Mouse (Mus musculus): ENCODE measurements at regions not wholly inside any gene's neighbourhood (a gene's known extent, or its start where the extent isn't known, plus 50 kb on each side); places are given as distances from the start of the nearest gene placed in this dataset.

GRCm38 (mm10) chr8:93591608-93592301 lies 56.1 kb upstream of the Ces5a start:
- DNase-seq: peak; percentile 91

GRCm38 (mm10) chr8:93592302-93592651 lies 56.6 kb upstream of the Ces5a start:
- DNase-seq: no peak

- DNase-seq: peak; percentile 23
Measured at GRCm38 (mm10) chr8:93598613-93599121, 63.0 kb upstream of the Ces5a start.

- no peak for DNase-seq
Measured at GRCm38 (mm10) chr8:93599306-93599705, 63.7 kb upstream of the Ces5a start.

DNA sequence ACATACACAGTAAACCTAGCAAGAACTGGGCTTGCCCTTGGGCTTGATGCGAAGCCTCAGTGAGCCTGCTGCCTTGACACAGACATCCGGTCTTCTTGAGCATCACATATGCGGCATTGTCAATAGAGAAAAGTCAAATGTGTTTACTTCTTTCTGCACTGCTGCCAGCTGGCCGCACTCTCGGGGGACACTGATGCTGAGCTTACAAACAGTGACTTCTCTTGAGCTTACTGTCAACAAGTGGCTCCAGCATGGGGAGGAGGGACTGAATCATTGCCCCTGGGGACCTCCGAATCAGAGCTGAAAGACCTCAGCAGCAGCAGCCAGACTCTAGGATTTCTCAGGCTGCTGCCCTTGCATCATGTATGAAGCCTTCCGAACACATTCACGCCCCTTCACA lies 64.1 kb upstream of the Ces5a start:
- DNase-seq: no peak

GRCm38 (mm10) chr8:93626807-93627526 lies 91.3 kb upstream of the Ces5a start:
- DNase-seq: peak; percentile 12

DNA sequence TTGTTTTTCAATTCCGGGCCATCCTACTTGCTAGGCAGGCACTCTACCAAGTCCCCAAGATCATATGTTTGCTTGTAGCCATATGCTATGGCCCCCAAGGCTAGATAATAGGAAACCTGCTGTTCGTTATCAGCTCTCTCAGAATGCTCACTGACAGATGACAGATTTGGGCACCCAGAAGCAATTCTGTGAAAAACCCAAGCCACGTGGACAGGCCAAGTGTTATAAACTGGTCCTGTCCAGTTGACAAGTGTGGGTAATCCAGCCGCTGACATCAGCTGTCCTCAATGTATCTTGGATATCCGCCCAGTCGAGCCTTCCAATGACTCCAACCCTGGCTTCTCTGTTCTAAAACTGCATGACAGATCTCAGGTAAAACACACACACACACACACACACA lies 92.0 kb upstream of the Ces5a start:
- DNase-seq: no peak

DNA sequence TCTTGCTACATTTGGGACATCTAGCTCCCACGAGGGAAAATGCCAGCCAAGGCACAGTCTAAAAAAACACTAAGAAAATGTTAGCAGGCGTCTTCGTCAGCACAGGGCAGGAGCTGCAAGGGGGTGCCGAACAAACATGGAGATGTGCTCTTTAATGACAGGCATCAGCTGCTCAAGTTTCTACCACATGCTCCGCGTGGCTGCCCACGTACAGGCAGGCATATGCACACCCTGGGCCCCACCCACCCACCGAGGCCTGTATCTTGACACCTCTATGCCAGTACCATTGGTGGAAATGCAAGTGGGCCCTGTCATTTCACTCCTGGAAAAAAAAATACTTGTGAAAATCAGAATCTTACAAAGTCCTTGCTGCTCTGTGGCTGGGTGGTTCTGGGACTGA lies 97.3 kb upstream of the Ces5a start:
- DNase-seq: peak; percentile 8

DNA sequence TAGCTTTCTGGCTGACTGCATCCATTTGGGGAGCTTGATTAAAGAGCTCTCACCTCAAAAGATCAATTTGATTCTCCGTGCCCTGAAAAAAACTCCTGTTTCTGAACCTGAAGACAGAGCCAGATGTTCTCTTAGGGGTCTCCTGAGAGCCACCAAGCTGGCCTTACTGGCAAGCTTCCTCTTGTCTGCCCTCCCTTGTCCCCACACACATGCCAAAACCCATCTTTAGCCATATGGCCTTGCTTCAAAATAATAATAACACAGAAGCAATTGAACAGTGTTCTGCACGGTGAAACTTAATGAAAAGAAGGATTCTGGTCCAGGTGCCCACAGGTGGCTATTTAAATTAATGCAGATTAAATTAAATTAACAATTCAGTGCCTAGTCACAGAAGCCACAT lies 107.1 kb upstream of the Ces5a start:
- no peak for DNase-seq

GRCm38 (mm10) chr8:93643471-93644215 lies 108.0 kb upstream of the Ces5a start:
- DNase-seq: no peak

- DNase-seq: no peak
Measured at GRCm38 (mm10) chr8:93653421-93653820, 117.8 kb upstream of the Ces5a start.

DNA sequence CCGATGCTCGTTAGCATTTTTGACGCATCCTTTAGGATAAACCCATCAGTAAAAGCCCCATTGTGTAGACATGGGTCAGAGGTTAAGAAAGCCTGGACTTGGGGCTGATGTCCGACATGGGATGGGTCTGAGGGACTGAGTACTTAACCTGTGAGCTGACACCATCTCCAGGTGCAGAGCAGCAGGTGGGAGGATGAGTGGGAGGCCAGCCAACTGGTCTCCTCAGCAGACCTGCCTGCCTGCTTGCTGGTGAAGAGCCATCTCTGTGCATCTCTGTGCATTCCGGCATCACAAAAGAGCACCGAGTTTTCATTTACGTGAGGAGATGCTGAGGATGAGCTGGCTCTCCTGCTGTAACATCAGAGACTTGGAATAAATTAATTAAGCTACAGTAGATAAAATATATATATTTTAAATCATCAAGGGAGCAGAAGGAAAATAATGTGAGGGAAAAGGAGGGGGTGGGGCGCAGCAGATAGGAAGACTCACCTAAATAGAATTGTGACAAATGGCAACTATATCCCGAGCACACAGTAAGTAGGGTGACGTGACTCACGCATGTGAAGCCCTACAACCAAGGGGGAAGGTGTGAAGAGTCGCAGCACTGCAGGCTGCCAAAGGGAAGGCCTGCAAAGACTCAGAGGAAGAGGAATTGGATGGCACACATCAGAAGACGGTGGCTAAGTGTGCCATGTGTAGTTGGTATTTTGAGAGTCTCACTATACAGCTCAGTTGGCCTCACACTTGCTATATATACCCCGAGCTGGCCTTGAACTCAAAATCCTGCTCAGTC lies 118.5 kb upstream of the Ces5a start:
- DNase-seq: peak; percentile 73

GRCm38 (mm10) chr8:93655752-93656151 lies 120.1 kb upstream of the Ces5a start:
- DNase-seq: no peak

DNA sequence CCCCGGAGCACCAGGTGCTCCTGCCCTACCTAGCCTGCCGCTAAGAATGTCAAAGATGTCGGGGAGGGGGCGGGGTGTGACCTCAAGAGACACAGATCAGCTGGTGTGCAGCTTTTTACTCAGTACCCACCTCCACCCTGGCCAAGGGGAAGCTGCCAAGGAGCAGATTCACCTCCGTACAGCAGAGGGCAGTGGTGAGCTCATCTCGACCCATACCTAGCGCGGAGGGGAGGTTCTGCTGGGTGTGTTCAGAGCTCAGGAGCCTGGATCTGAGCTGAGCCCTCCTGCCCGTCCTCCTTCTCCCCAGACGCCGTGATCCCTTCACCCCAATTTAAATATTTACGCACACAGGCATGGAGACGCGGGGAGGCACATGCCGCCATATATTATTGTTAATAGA lies 126.1 kb upstream of the Ces5a start:
- peak; percentile 87 for DNase-seq

DNA sequence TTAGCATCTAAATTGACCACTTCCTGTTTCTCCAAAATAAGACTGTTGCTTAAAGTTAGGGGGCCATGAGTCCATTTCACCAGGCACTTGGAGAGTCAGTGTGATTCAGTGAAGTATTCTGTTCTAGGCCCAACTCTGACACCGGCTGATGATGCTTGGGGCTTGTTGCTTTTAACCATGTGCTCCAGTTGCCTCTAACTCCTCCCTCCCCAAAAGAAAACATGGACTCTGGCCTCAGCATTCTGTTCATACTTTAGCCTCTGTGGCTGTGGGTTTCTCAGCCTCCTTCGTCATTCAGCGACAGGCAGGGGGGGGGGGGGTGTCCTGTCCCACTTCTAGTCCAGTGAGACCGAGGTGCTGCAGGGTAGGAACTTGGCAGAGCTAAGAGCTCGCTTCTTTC lies 126.6 kb upstream of the Ces5a start:
- no peak for DNase-seq

DNA sequence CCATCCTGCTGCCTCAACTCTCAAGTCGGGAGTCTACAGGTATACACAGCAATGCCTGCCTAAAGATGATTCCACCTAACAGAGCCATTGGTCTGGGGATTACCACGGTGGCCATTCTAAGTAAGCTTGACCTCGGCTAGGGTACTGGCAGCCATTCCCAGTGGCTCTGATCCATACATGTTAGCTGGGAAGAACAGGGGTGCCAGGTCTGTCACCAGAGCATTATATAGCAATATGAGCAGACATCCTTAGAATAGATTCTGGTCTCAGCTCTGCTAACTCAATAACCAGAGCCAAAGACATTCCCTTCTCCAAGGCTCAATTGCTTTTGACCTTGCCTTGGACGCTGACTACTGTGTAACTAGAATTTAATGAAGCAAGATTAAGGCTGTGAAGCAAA lies 128.2 kb upstream of the Ces5a start:
- DNase-seq: no peak

DNA sequence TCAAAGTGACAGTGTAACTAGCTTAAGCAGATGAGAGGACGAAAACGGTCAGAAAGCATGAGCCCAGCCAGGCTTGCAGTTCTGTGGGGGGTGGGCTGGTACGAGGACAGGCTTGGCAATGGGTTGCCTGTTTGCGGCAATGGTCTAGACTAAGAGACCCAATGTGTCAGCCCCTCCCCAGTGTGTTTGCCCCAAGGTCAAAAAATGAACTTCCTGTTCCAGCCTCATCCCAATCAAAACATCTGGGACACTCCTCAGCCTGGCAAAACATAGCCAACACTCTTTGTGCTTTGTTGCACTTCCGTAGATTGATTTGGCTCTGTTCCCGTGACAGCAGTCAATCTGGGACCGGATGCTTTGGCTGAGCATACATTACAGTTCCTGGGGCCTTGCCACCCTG lies 132.7 kb upstream of the Ces5a start:
- DNase-seq: no peak

DNA sequence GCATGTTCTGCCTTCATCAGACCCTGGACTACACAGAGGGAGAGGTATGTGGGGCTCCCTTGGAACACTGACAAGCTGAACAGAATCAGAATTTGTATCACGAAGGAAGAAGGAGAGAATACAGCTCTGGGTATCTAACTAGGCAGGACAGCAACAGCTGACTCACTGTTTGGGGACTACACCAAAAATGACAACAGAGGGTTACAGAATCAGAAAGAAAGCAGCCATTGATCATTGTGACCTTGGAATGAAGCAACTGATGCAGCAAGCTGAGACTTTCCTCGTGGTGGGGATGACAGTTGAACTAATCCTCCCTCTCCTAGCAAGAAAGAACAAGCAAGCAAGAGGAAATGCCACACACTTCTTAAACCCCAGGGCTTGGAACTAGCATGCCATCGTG lies 135.0 kb upstream of the Gnao1 start:
- DNase-seq: no peak

DNA sequence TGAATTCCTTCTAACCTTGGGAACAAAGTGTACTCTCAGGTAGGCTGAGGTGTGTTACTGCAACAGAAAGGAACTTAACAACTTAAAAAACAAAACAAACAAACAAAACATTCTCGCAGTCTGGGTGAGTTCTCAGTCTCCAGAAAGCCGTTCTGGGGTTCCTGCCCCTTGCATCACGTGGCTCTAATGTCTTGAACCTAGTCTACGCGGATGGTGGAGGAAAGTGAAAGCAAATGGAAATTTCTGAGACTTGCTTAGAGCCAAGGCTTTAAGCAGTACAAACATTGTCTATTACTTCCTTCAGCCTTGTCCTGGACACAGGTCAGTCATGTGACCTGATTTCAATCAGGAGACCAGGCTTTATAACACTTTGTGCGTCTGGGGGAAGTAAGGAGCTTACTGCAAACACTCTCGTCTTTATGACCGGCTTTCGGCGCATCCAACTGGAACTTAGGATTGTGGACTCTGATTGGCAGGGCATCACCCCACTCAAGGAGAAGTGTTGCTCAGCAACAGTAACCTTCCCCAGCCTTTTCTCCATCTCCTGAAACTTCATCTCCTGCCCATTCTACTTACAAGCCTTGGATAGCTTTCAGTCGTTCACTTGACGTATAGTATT lies 125.9 kb upstream of the Gnao1 start:
- no peak for DNase-seq

DNA sequence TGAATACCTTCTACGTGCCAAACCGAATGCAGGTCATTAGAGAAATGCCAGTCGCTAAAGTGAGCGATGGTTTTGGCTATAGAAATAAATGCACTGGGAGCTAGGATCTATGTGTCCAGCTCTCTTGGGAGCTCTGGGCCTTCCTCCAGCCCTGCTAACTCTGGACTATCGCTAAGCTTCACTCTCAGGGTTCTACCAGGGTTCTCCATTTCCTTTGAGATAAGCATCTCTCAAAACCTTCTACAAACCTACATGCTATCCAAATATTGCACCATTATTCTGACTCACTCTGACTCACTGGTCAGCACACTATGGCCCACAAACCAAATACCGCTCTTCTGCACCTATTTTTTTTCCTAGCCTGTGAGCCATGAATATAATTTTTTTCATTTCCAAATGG lies 125.4 kb upstream of the Gnao1 start:
- DNase-seq: no peak

DNA sequence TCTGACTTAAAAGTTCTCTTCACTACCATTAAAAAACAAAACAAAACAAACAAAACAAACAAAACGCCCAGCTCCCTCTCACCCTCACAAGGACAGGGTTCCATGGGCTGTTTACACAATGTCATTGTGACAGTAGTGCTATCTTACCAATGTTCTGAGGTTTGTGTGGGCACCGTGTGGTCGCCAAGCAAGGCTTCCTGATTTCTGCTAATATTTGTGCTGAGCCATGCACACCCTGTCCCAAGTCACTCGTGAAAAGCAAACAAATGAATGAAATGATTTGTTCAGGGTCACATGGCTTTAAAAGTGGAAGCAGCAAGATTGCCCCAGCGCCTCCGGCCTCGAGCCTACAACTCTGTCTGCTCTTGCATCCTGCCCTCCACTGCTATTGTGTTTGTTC lies 120.9 kb upstream of the Gnao1 start:
- no peak for DNase-seq

DNA sequence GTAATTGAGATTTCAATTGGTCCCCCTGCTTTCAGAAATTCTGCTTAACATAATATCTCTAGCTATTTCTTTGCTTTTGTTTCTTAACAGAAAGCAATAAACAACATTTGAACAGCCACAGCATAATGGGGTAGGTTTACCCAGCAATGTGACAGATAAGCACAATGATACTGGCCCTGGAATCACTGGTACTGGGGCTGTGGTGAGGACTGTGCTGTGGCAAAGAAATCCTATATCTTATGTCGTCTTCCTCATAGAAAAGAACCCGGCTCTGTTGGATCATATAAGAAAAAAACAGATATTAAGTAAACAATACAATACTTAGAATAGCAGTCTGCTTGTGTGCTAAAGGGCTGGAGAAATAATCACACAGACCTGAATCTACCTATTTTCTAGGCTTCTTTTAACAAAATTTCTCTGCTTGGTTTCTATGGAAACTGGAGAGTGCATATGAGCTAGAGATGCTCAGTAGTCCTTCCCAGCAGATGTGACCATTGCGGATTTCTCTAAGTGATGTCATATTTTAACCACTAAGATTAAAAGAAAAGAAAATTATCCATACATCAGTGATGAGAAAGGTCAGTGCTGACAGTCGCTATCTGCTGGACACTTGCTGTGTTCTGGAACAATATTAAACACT lies 119.8 kb upstream of the Gnao1 start:
- DNase-seq: no peak
